Mouse (Mus musculus) kidney, adult 2 months (tissue): ENCODE results near the gene Morc2a.

Experiments
- CTCF ChIP-seq: fragments of 200-500 bp; conservative IDR thresholded peaks from 2 replicates; pipeline ENCODE4 v1.5.1; 2011; ENCODE audit warnings: low read depth, mild to moderate bottlenecking, control low read depth, low read length, moderate library complexity, mixed read lengths; ENCODE audit not compliant: insufficient read depth, insufficient read length
- POLR2A ChIP-seq: fragments of 200-500 bp; IDR thresholded peaks from one replicate; pipeline ENCODE4 v1.6.1; 2011; ENCODE audit warnings: low read depth, low read length, control low read depth

GRCm38 (mm10) chr11:3722861-3723260, 73.9 kb downstream of the Morc2a start:
- TF ChIP-seq POLR2A (no peak), CTCF (no peak)
